Mouse (Mus musculus) right cerebral cortex, postnatal 10 days (tissue): Measurements from ENCODE around the gene Cat.

Source experiments
- DNase-seq, 2 experiments: peaks; one replicate each; pipeline ENCODE4 v3.0.0; 2021; ENCODE audit warnings: low spot score in 2 of 2

Cat gene

GRCm38 (mm10) chr2:103484617-103485401, at the start of gene Cat:
Cat (minus strand) TSS chr2:103485160.
- peak; percentile 98 to 99 for DNase-seq

DNA sequence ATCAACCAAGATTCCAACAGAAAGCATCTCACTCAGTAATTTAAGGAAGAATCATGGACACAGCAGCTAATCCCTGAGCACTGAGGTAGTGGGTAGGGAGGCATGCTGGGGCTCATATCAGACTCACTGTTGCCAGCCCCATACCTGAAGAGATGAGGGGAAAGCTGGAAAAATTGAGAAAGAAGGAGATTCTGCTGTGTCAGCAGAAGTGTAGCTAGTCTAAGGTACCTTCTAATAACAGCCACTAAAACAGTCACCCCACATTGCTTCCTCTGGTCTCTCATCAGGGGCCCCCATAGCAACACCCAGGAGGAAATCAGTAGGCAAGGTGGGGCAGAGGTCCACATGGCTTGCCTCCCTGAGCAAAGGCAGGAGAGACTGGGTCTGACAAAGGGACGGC, 40.6 kb upstream of the Cat start:
- no peak for DNase-seq

DNA sequence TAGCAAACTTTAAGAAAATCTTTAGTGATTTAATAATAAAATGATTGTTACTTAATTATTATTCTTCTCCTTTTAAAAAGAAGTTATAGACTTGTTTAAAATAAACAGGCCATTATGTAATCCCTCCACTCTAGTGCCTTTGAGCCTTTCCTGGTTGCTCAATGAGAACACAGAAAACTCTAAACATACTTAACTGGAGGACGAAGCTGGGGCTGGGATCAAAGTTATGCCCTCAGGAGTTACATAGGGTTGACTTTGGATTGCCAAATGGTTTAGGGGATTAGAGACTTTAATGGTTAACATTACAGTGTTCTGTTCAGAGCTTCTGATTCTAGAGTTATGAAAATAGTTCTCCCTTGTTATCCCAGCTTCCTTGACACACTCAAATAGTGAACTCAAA, 31.5 kb upstream of the Cat start:
- DNase-seq: no peak

DNA sequence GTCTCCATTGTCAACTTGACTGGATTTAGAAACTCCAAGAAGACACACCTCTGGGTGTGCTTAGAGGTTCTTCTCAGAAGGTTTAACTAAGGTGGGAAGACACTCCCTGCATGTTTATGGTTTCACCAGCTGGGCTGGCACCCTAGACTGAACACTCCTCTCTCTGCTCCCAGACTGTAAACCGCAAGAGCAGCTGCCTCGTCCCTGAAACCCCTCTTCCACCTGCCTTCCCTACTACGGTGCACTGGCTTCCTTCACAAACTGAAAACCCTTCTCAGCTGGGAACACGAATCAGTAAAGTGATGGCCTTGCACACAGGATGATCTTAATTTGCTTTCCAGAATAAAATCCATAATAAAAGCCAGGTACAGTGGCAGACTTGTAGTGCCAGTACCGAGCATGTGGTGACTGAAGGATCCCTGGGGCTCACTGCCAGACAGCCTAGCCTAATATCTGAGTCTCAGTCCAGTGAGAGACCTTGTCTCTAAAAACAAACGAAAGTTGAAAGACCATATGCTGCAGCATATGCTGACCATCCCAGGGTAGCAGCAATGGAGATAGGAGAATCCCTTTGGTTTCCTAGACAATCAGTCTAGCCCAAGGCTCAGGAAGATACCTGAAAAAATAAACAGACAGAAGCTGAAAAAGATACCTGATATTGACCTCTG, 30.7 kb upstream of the Cat start:
- no peak for DNase-seq

GRCm38 (mm10) chr2:103512066-103512795, 27.3 kb upstream of the Cat start:
- DNase-seq: no peak

- no peak for DNase-seq
Measured at GRCm38 (mm10) chr2:103511631-103512030, 26.7 kb upstream of the Cat start.

GRCm38 (mm10) chr2:103511042-103511441, 26.1 kb upstream of the Cat start:
- no peak for DNase-seq

DNA sequence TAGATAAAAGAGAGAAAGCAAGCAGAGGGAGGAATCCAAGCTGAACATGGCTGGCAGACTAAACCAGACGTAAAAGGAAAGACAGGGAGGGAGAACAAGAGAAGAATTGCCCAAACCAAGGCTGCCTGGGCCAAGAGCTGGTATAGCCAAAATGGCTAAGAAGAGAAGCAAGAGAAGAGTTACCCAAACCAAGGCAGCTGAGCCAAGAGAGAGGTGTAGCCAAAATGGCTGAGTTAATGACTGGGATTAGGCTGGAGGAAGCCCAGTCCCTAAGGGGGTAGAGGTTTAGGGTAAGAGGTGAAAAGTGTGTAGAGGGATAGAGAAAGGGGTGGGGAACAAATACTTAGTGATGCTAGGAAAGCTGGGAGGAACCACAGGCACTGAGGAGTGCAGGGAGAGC, 22.7 kb upstream of the Cat start:
- no peak for DNase-seq

DNA sequence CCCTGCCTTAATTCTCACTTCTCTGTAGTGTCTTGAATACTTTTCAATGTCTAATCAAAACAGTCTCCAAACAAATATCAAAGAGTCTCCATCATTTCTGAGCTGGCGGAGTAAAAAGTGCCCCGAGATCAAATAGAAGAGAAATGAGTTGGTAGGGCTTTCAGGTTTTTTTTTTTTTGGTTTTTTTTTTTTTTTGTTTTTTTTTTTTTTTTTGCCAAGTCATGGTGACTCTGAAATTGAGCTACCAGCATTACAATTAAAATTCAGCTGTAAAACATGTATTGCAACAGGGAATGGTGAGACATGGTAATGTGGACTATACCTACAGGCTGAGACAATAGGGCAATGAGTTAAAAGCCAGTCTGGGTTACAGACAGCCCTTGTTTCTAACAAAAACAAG, 21.0 kb upstream of the Cat start:
- DNase-seq: no peak

GRCm38 (mm10) chr2:103504463-103504862, 19.5 kb upstream of the Cat start:
- DNase-seq: no peak

DNA sequence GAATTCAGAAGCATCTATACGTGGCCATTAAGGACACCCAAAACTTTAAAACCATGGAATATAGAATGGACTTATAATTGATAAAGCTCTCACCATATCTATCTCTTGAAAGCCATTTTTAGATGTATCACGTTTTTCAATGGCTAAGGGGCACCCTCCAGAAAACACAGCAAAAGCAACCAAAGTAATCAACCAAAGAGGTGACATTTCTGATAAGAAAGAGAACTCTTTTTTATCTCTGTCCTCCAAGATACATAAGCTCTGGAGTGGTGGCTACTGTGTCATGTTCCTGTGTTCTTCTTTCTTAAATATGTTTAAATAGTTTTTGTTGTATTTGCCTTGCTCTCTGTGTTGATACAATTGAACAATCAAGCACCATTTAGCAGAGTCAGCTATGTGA, 15.8 kb upstream of the Cat start:
- no peak for DNase-seq

DNA sequence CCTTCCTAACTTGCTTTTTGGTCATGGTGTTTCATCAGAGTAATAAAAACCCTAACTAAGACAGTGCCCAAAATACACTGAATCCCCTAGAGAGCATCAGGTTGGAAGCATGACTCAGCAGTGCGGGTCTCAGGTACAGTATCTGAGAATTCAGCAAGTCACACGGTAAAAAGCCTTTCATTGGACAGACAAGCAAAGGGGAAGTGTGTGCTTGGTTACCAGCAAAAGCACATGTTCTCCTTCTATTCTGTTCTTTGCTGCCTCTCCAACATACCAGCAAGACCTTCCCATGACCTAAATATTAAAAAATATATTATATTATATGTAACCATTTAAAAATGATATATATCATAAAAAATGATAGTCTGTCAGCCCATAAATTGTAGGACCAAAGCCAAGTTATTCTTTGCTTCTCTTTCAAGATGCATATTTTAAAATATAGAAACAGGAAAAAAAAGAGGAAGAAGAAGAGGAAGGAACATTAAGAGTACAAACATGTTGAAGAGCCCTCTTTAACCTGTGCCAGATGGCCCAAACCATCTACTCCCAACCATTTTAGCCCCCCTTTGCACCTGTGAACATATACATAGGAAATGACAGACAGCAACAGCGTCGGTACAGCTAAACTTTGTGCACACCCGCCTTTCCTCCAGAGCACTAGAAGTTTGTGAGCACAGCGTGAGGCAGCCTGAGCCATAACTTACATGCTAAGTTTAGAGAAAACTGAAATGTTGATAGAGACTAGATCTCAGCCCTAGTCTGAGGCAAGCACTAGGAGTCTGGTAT, 10.9 kb upstream of the Cat start:
- no peak for DNase-seq

GRCm38 (mm10) chr2:103493827-103494226, 8.9 kb upstream of the Cat start:
- DNase-seq: no peak

DNA sequence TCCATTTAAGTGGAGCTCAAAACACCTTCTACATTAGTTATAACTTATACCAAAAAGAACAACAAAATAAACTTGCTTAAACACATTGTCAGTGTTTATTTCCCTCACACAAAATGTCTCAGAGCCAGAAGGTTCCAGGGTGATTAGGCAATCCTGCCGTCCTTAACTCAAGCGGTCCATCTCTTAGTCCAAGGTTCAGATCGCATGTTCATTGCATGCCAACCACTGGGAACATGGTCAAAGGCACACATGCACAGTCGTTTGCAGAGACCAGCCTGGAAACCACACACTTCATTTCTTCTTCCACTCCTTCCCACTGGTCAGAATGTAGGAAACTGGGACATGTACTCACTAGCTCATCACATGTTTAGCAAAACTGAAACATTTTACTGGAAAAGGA, 7.6 kb upstream of the Cat start:
- DNase-seq: no peak

DNA sequence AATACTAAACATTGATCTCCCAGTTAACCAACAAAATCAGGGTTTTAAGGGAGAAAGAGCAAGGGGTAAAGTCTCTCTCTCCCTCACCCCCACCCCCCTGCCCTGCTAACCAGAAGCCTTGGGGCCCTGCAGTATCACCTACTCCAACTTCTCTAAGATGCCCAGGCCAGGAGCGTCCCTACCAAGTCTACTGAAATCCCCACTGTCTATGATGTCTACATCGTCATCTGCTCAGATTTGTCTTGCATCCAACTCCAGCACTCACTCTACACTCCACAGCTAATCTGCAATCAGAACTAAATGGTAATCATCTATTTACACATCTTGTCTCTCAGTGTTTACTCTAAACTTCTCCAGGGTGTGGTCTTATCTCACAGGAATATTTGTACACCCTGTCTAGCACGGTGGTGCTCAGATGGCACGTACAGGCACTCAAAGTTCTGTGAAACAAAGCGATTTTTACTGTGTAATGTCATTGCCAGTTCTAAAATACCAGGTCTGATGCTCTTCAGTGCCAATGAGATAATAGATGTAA, 907 bp downstream of the Cat start:
- DNase-seq: no peak

DNA sequence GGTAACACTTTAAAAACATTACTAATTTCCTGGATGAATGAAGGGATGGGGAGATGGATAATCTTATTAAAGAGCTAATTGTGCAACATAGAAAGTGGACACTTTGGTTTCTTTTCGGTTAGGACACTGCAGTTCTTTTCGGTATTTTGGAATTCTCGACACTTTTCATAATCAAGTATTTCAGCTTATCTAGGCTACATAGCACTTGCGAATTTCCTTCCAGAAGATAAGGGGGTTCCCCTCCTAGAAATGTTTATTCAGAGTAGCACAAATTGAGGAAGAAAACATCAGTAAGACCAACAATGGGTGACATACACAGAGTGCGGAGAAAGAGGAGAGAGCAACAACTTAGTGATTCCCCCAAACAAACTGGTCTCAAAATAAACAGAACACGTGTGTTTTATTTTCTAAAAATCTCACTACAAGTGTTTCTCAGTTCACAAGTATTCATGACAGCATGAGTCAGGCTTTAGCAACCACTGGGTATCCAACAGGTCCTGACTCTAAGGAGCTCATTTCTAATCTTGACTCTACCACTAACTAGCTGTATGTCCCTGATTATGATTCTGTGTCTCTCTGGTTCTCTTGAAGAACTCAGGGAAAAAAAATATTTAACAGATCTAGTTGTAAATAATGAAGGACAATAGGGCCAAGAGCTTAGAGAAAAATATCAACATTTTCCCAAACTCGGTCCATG, 1.5 kb downstream of the Cat start:
- DNase-seq: no peak

- DNase-seq: no peak
Measured at GRCm38 (mm10) chr2:103481314-103482231, 3.4 kb downstream of the Cat start.

DNA sequence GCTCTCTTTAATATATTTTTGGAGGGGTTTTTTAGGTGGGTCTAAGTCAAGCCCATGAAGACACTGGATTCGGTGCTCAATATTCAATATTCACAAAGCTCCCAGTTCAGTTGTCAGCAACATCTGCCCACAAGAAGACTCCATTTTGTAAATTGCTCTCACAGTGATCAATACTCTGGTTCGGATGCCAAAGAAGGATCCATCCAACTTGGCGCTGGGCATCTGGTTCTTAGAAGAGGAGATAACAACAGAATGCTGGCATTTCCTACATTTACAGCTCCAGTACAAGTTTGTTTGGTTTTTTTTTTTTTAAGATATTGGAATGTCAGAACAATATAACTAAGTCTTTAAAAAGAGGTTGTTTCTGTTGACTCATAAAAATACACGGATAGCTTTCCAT, 4.1 kb downstream of the Cat start:
- DNase-seq: no peak

DNA sequence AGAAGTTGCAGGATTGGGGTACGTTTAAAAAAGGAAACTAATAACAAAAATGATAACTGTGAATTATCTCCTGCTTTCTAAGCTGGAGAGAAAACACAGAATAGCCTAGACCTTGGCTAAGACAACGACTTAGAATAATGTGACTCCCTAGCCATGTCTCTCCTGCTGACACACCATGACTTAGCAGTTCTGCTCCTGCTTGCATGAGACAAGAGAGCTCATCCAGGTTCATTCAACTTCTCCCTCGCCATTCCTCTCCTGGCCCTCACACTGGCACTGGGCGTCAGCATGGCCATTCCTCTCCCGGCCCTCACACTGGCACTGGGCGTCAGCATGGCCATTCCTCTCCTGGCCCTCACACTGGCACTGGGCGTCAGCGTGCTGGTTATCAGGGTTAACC, 4.7 kb downstream of the Cat start:
- DNase-seq: no peak

DNA sequence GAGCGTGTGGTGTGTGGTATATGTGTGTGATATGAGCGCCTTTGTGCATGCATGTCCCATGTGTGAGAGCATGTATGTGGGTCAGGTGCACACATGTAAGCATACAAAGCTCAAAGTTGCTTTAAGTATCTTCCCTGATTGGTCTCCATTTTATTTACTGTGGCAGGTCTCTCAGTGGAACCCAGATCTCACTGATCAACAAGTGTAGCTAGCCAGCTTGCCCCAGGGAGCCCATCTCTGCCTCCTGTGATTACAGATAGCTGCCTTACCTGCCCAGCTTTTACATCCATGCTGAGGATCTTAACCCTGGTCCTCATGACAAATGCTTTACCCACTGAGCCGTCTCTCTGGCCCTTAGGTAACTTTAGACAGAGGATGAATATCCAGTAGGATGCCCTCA, 6.6 kb downstream of the Cat start:
- DNase-seq: no peak
